Mouse (Mus musculus) olfactory bulb, adult 2 months (tissue): ENCODE results near the gene Sprr2j-ps.

Experiments
- CTCF ChIP-seq: fragments of 200-500 bp; IDR thresholded peaks from 2 replicates; pipeline ENCODE4 v1.5.1; 2012; ENCODE audit warnings: low read depth, mild to moderate bottlenecking, low read length, moderate library complexity; ENCODE audit not compliant: insufficient read depth
- POLR2A ChIP-seq: fragments of 200-500 bp; IDR thresholded peaks from 2 replicates; pipeline ENCODE4 v1.6.1; 2012; ENCODE audit warnings: mild to moderate bottlenecking, low read depth, low read length, moderate library complexity; ENCODE audit not compliant: insufficient read depth

DNA sequence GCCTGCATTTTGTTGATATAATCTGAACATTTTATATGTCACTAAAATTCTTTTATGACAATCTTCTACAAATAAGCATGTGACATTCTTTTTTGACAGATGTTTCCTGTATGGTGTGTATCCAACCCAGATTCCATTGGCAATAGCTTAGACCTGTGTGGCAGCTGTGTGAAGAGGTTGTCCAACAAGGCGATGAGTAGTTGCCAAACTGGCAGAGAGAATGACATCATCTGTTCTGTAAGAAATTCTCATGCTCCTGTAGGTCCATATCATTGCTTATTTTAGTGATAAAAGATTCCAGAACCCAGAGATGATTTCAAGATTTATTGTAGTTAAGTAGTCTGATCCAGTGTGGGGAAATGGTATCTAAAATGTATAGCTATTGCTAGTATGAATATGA is 48.7 kb downstream of the Sprr2j-ps start:
- no peak for TF ChIP-seq CTCF
- no peak for TF ChIP-seq POLR2A
